Mouse (Mus musculus) heart, embryonic 15.5 days (tissue): Measurements from ENCODE around the gene Kalrn. TPM values are rescaled to one million over a fixed set of nuclear protein-coding genes. Genes with fewer than 3 reads are reported as not detected.

Experiments
- ATAC-seq: fragments of 200-750 bp; cut with Nextera tagmentation; replicated peaks from 2 replicates; pipeline ENCODE4 v1.8.0; 2017; ENCODE audit warnings: low read depth, moderate TSS enrichment; ENCODE audit not compliant: insufficient number of reproducible peaks, insufficient read depth, low FRiP score
- H3K27ac ChIP-seq: fragments of 300-500 bp; sonication (generic); 2 replicates; pipeline ENCODE4 v1.5.1; 2015; ENCODE audit warnings: mild to moderate bottlenecking, inconsistent platforms
- H3K27me3 ChIP-seq: fragments of 300-500 bp; sonication (generic); 2 replicates; pipeline ENCODE4 v1.6.1; 2015; ENCODE audit warnings: inconsistent platforms
- H3K36me3 ChIP-seq: fragments of 300-500 bp; sonication (generic); 2 replicates; pipeline ENCODE4 v1.6.1; 2015; ENCODE audit warnings: mild to moderate bottlenecking, inconsistent platforms
- H3K4me1 ChIP-seq: fragments of 300-500 bp; sonication (generic); replicated peaks from 2 replicates; pipeline ENCODE4 v1.6.1; 2015; ENCODE audit warnings: inconsistent platforms
- H3K4me2 ChIP-seq: fragments of 300-500 bp; sonication (generic); 2 replicates; pipeline ENCODE4 v1.6.1; 2015; ENCODE audit warnings: inconsistent platforms, mild to moderate bottlenecking, moderate library complexity
- H3K4me3 ChIP-seq: fragments of 300-500 bp; sonication (generic); 2 replicates; pipeline ENCODE4 v1.5.1; 2015; ENCODE audit warnings: mild to moderate bottlenecking, inconsistent platforms
- H3K9ac ChIP-seq: fragments of 300-500 bp; sonication (generic); 2 replicates; pipeline ENCODE4 v1.6.1; 2015; ENCODE audit warnings: mild to moderate bottlenecking, inconsistent platforms
- H3K9me3 ChIP-seq: fragments of 300-500 bp; sonication (generic); replicated peaks from 2 replicates; pipeline ENCODE4 v1.6.1; 2016; ENCODE audit warnings: inconsistent platforms
- WGBS: fragments of 180-500 bp; shearing (Covaris S2); methylation state at CpG from one replicate; pipeline ENCODE4 v1.1.7; 2015; ENCODE audit warnings: mixed read lengths; 5-methylcytosine and 5-hydroxymethylcytosine counted together
- polyA plus RNA-seq: library from polyadenylated mRNA; unstranded; fragments of >200 nt; fragmentation: Nextera tagmentation; extraction: Ambion mirVana; gene quantifications from 2 replicates; pipeline ENCODE4 v1.2.1, GENCODE M21; 2015

Kalrn gene
- polyA plus RNA-seq, 1 experiment from 2014 or later, result 32.8 TPM

DNA sequence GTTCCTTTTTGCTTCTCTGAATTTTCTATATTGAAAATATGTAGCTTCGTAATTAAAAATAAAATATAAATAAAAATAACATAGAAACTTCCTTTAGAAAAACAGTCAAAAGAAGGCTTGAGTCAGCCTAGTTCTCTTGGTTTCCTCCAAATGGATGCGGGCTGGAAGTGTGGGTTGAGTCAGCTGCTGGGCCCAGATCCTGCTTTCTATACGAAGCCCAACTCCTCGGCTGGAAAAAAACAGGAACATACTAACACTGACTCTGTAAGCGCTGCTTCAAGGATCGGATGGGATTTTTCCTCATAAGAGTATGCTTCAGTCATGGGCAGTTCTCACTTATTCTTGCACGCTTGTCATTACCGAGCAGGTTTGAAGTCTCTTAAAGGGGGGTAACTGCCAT, 291.3 kb downstream of the Kalrn start:
- Histone ChIP-seq H3K4me3 (no peak overlapping the region), H3K27ac (no peak overlapping the region), H3K4me2 (no peak overlapping the region), H3K9ac (no peak overlapping the region), H3K36me3 (no peaks in the 10 kb centered on the region), H3K27me3 (no peaks in the 10 kb centered on the region), H3K4me1 (0 out of 2 replicates have a peak, but pooled peaks cover 3% of the 10 kb centered on the region), H3K9me3 (no peaks in the 10 kb centered on the region)
- no peak for ATAC-seq
- WGBS, result 83% methylated on average over 8 of the region's 8 CpGs

DNA sequence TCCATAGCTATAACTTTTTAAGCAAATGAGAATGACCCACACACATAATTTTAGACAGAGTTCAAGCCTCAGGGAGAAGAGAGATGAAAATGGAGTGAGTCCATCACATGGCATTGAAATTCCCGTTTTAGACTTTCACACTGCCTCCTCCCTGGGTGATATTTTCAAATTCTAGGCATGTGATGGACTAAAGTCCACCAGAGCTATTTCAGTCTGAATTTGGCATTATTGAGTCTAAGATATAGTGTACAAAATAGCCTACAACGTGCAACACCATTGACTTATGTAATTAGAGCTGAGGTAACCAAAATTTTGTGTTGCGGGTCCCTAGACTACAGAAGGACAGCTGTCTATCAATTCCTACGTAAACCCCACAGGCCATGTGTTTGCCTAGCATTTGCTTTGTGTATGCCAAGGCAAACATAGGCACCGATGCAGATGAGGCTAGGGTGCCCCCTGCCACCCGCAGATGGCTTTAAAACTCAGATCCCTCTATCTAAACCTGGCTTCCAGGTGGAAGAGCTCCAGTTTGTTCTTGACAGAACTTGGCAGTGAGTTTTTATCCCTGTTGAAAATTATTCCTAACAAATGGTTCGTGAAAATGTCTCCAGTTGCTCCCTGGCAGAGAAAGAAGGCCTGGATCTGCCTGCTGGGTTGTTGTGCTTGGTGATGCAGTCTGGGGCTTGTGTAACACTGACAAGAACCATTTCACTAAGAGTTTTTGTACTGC, 293.5 kb downstream of the Kalrn start:
- Histone ChIP-seq H3K4me2 (no peak overlapping the region), H3K27me3 (no peaks in the 10 kb centered on the region), H3K27ac (no peak overlapping the region), H3K9me3 (no peaks in the 10 kb centered on the region), H3K4me3 (no peak overlapping the region), H3K9ac (no peak overlapping the region), H3K4me1 (no peaks in the 10 kb centered on the region), H3K36me3 (no peaks in the 10 kb centered on the region)
- ATAC-seq, result no peak
- 74% methylated on average over 7 of the region's 7 CpGs for WGBS

DNA sequence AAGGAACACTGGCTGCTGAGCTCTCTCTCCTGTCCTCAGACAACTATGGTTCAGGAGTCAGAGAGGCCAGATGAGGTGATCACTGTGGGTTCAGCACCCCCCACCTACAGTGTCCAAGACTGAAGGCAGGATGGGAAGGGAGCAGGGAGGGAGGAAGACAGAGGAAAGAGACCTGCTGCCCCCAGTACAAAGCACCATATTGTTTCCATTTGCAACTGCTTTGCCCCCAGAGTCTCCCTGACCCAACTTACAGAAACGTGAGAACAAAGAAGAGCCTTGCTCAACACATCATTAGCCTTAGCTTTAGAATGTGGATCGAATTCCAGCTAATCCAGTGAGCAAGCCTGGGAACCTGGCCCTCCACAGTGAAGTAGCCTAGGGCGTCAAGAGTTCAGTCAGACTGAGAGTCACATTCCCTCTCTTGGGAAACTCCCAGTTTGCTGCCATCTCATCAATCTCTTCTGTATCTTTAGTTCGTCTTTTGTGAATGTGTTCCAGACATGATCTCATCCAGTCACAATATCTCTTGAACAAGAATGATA, 295.0 kb downstream of the Kalrn start:
- ATAC-seq, result no peak
- Histone ChIP-seq H3K27ac (no peak overlapping the region), H3K9ac (no peak overlapping the region), H3K36me3 (no peaks in the 10 kb centered on the region), H3K9me3 (no peaks in the 10 kb centered on the region), H3K4me3 (no peak overlapping the region), H3K4me2 (no peak overlapping the region), H3K4me1 (no peaks in the 10 kb centered on the region), H3K27me3 (no peaks in the 10 kb centered on the region)
- WGBS, result 58% methylated on average over 4 of the region's 4 CpGs

DNA sequence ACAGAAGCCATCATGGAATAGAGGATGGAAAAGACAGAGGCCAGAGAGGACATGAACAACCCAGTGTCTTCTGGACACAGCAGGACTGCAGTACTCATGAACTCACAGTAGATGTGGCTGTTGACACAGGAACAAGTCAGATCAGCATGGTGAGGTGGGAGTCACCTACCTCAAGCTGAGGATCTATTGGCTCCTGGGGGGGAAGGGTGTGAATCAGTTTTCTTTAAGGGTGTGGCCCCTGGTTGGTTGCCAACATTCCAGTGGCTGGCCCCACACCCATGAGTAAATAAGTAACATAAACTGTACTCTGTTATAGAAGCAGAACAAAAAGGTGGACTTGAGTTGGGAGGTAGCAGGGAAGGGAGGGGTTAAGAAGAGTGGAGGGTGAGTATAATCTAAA, 298.7 kb downstream of the Kalrn start:
- no peak for ATAC-seq
- H3K4me3 ChIP-seq, result no peak overlapping the region
- no peak overlapping the region for H3K9ac ChIP-seq
- H3K36me3 ChIP-seq, result no peaks in the 10 kb centered on the region
- no peak overlapping the region for H3K4me2 ChIP-seq
- peaks cover 10% of the 10 kb centered on the region for H3K4me1 ChIP-seq
- no peaks in the 10 kb centered on the region for H3K9me3 ChIP-seq
- no peak overlapping the region for H3K27ac ChIP-seq
- no peaks in the 10 kb centered on the region for H3K27me3 ChIP-seq

DNA sequence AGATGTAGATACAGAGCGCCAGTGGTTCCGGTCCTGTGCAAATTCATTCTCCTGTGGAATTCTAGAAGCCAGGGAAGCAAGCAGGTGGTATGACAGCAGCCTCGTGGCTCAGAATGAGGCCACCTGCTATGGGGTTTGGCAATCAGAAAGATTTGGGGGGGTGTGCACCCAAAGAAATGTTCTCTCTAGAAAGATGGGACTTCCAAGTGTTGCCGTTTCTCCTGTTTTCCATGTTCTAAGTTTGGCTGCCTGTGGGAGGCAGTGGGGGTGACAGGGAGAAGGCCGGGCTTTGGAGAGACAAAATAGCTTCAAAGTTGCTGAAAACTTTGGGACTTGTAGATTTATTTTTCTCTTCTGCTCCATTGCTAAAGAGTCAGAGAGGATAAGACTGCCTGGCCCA, 301.9 kb downstream of the Kalrn start:
- WGBS, result 88% methylated on average over 5 of the region's 5 CpGs
- H3K4me3 ChIP-seq, result no peak overlapping the region
- H3K4me1 ChIP-seq, result peaks cover 22% of the 10 kb centered on the region
- H3K9ac ChIP-seq, result no peak overlapping the region
- no peaks in the 10 kb centered on the region for H3K27me3 ChIP-seq
- H3K4me2 ChIP-seq, result no peak overlapping the region
- H3K36me3 ChIP-seq, result no peaks in the 10 kb centered on the region
- H3K9me3 ChIP-seq, result no peaks in the 10 kb centered on the region
- ATAC-seq, result no peak
- 0 out of 2 replicates have a peak overlapping the region, but pooled peaks have one; percentile 13 for H3K27ac ChIP-seq

DNA sequence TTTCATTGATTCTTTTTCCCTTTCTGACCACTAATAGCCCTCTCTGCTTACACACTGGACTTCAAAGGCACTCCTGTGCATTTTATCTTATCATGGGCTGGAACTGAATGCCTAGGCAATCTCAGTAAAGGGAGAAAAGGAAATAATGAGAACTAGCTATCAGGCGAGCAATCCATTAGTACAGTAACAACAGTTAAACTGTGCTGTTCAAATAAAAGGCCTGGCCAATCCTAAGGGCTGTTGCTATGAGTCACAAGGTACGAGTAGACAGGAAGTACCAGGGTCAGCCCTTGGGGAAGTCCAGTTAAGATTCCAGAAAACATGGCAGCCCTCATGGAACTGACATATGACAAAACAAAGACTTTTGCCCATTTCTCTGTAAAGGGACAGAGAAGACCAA, 302.7 kb downstream of the Kalrn start:
- no peak for ATAC-seq
- no peak overlapping the region for H3K4me2 ChIP-seq
- H3K27ac ChIP-seq, result peak overlapping the region; percentile 83
- no peaks in the 10 kb centered on the region for H3K9me3 ChIP-seq
- H3K4me1 ChIP-seq, result peaks cover 22% of the 10 kb centered on the region
- WGBS, result 71% methylated on average over 2 of the region's 2 CpGs
- no peak overlapping the region for H3K9ac ChIP-seq
- H3K27me3 ChIP-seq, result no peaks in the 10 kb centered on the region
- no peak overlapping the region for H3K4me3 ChIP-seq
- no peaks in the 10 kb centered on the region for H3K36me3 ChIP-seq

DNA sequence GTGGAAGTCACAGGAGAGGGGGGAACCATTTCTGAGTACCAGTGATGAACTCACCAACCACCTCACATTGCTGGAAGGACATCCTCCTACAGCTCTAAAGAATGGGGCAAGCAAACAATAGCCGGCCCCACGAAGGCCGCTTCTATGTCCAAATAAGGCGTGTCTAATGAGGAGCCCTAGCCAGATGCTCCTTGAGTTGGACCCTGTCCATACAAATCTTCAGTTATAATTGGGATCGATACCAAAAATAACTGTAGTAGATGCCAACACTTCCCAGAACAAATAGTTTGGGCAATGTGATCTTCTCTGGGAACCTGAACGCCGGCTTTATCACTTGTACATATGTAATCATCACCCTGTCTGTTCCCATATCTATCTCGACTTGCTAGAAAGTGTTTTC, 303.7 kb downstream of the Kalrn start:
- Histone ChIP-seq H3K9ac (no peak overlapping the region), H3K27ac (peak overlapping the region; percentile 83), H3K4me2 (no peak overlapping the region), H3K4me1 (peaks cover 25% of the 10 kb centered on the region), H3K9me3 (no peaks in the 10 kb centered on the region), H3K36me3 (no peaks in the 10 kb centered on the region), H3K4me3 (no peak overlapping the region), H3K27me3 (no peaks in the 10 kb centered on the region)
- peak; percentile 88 for ATAC-seq
- 16% methylated on average over 8 of the region's 8 CpGs for WGBS

DNA sequence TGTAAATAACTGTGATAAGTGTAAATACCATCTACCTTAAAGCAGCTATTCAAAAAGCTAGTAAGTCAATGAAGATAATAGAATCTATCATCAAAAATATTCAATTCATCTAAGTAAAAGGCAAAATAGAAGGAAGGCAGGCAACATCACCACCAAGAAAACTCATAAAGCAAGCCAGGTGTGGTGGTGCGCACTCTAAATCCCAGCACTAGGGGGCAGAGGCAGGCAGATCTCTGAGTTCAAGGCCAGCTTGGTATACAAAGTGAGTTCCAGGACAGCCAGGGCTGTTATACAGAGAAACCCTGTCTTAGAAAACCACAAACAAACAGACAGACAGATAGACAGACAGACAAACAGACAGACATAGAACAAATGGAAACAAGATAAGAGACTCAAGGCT, 305.6 kb downstream of the Kalrn start:
- Histone ChIP-seq H3K4me1 (peaks cover 39% of the 10 kb centered on the region), H3K9me3 (no peaks in the 10 kb centered on the region), H3K27ac (peak overlapping the region; percentile 83; the same call in 1 of the 2 replicates), H3K27me3 (no peaks in the 10 kb centered on the region), H3K4me3 (no peak overlapping the region), H3K9ac (no peak overlapping the region), H3K36me3 (no peaks in the 10 kb centered on the region), H3K4me2 (no peak overlapping the region)
- no peak for ATAC-seq
- 100% methylated on average over 1 of the region's 1 CpGs for WGBS

DNA sequence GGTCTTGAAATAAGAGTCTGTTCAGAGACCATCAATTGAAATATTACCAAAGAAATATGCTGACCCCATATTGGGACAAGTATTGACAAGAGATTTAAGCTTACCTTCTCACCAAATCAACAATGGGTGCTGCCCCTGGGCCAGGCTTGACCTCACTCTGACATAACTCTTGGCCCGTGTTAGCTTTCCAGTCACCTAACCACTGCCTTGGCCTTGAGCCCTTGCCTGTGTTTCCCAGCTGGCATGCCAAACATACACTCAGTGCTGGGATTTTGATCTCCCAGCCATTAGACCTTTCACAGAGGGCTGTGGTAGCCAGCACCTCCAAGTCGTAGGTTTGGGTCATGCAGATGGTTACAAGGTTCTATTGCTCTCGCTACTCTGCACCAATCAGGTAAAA, 308.7 kb downstream of the Kalrn start:
- Histone ChIP-seq H3K4me2 (no peak overlapping the region), H3K4me3 (no peak overlapping the region), H3K4me1 (peaks cover 39% of the 10 kb centered on the region), H3K9me3 (no peaks in the 10 kb centered on the region), H3K27ac (no peak overlapping the region), H3K27me3 (no peaks in the 10 kb centered on the region), H3K9ac (no peak overlapping the region), H3K36me3 (no peaks in the 10 kb centered on the region)
- 74% methylated on average over 3 of the region's 3 CpGs for WGBS
- ATAC-seq, result no peak

DNA sequence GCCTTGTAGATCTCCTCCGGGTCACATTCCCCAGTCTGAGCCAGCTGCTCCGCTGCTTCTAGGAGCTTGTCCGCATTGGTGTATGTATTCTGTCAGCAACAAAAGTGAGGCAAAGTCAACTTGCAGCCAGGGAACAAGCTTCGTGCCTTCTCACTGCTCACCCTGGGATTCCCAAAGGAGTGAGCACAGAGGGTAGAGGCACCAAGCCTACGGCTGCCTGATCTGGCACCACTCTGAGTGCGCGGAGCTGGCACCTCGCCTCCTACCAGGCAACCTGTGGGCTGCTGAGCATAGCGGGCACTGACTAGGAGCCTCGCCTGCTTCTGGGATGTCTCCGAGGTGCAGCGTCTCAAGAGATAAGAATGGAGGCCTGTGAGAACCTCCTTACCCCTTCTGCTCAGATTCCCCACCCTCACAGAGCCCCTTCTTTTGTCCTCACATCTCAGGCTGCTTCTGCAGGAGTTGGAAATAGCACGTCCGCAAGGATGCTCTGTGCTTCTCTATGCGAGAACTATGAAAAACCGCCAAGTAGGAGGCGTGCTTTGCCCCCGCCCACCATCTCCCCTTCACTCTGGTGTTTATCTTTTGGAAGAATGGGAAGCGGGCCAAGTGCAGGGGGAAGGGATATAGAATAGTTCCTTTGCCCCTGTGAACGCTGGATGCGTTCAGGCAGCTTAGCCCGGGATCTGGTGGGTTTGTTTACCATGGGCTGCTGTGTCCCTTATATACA, 310.4 kb downstream of the Kalrn start:
- Histone ChIP-seq H3K4me2 (peak overlapping the region; percentile 59), H3K27ac (peak overlapping the region; percentile 76), H3K27me3 (no peaks in the 10 kb centered on the region), H3K4me1 (peaks cover 29% of the 10 kb centered on the region), H3K4me3 (peak overlapping the region; percentile 54), H3K36me3 (no peaks in the 10 kb centered on the region), H3K9me3 (no peaks in the 10 kb centered on the region), H3K9ac (peak overlapping the region; percentile 60)
- WGBS, result 21% methylated on average over 22 of the region's 22 CpGs
- peak; percentile 83 for ATAC-seq

DNA sequence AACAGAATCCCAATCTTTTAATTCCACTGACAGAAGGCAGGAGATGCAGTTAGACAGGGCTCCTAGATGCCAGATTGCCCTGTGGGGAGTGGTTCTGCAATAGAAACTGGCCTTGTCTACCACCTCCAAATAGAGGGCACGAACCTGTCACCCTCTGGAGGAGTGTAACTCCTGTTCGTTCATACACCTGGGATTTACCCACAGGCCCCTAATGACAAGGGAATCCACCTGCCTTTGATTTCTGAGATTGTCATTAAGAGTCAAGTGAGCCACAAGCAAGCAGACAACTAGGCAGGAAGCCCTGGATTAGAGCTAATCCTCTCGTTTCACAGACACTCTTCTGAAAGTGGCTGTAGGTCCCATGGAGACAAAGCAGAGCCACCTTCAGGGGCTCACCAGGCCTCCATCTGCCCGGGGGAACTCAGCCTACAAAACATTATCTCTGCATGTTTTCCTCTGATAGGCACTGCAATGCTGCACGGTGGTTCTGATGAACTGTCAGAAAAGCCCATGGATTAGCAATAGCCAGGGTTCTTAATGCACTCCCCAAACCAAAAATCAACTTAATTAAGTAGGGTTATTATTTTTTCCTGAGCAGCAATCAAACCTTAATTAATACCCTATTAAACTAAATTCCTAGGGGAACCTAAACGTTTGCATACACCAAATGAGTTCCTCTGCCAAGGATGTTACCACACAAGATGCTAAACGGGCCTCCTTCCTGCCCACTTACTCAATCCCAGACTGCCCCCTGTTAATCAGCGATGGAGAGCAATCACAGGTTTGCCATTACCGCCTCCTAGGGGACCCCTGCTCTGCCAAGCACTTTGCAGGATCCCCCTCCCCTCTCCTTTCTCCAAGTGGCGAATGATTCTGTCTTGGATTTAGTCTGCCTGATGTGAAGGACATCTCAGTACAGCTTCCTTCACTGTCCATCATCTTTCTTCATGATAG, 312.1 kb downstream of the Kalrn start:
- no peaks in the 10 kb centered on the region for H3K36me3 ChIP-seq
- H3K9me3 ChIP-seq, result no peaks in the 10 kb centered on the region
- peak overlapping the region; percentile 59 for H3K4me2 ChIP-seq
- WGBS, result 40% methylated on average over 10 of the region's 10 CpGs
- H3K4me1 ChIP-seq, result peaks cover 31% of the 10 kb centered on the region
- H3K27ac ChIP-seq, result peak overlapping the region; percentile 76; the same call in 1 of the 2 replicates
- ATAC-seq, result no peak
- peak overlapping the region; percentile 54 for H3K4me3 ChIP-seq
- no peaks in the 10 kb centered on the region for H3K27me3 ChIP-seq
- peak overlapping the region; percentile 60 for H3K9ac ChIP-seq
